Mouse (Mus musculus): ENCODE measurements around the gene Ddx46. TPM values are rescaled to one million over a fixed set of nuclear protein-coding genes. Genes with fewer than 3 reads are reported as not detected.
A peak's percentile ranks its signal among the peaks of the same experiment; 100 is the strongest.

Gene Ddx46
- total RNA-seq, 1 experiment from 2014 or later = 35.1 TPM

GRCm38 (mm10) chr13:55721516-55721915 lies 86.7 kb downstream of the Ddx46 start:
- no peak for DNase-seq

- no peak for DNase-seq
These were observed 87.2 kb downstream of the Ddx46 start for GRCm38 (mm10) chr13:55721995-55722394.

GRCm38 (mm10) chr13:55726598-55727119 lies 91.8 kb downstream of the Ddx46 start:
- DNase-seq = no peak

- peak; percentile 95 for DNase-seq
These were observed 92.5 kb downstream of the Ddx46 start, which contains the start of gene Pcbd2 for GRCm38 (mm10) chr13:55727120-55727838. TSS of gene Pcbd2 (plus strand) at chr13:55727368.

- peak; percentile 77 for DNase-seq
These were observed 93.0 kb downstream of the Ddx46 start for GRCm38 (mm10) chr13:55727839-55728238.

- DNase-seq = no peak
These were observed 95.9 kb downstream of the Ddx46 start for GRCm38 (mm10) chr13:55730716-55731115.

Other genes starting within 250 kb of the Ddx46 start
- 0.33 TPM in 1 of 2 replicates, not detected in the other for gene Slc34a1, start 236.8 kb upstream of the Ddx46 start, total RNA-seq (2021)
- gene Pfn3, start 219.8 kb upstream of the Ddx46 start, total RNA-seq (2021) = not detected in 2 replicates
- gene F12, start 208.2 kb upstream of the Ddx46 start, total RNA-seq (2021) = 4.3 and 60.0 TPM in 2 replicates
- gene Grk6, start 190.0 kb upstream of the Ddx46 start, total RNA-seq (2021) = 35.3 and 55.4 TPM in 2 replicates
- gene Prr7, start 170.8 kb upstream of the Ddx46 start, total RNA-seq (2021) = 3.1 and 6.0 TPM in 2 replicates
- 24.0 and 24.9 TPM in 2 replicates for gene Dbn1, start 146.9 kb upstream of the Ddx46 start, total RNA-seq (2021)
- 23.8 and 26.7 TPM in 2 replicates for gene Pdlim7, start 121.4 kb upstream of the Ddx46 start, total RNA-seq (2021)
- gene Dok3, start 105.7 kb upstream of the Ddx46 start, total RNA-seq (2021) = 3.4 and 11.6 TPM in 2 replicates
- gene Ddx41, start 98.4 kb upstream of the Ddx46 start, total RNA-seq (2021) = 38.4 and 46.0 TPM in 2 replicates
- gene Fam193b, start 63.9 kb upstream of the Ddx46 start, total RNA-seq (2021) = 42.5 and 50.2 TPM in 2 replicates
- 145 and 156 TPM in 2 replicates for gene Tmed9, start 61.3 kb upstream of the Ddx46 start, total RNA-seq (2021)
- gene B4galt7, start 35.1 kb upstream of the Ddx46 start, total RNA-seq (2021) = 11.6 and 15.4 TPM in 2 replicates
- 25.4 and 27.9 TPM in 2 replicates for gene Caml, start 12.0 kb upstream of the Ddx46 start, total RNA-seq (2021)
- gene B230219D22Rik, start 58.1 kb downstream of the Ddx46 start, total RNA-seq (2021) = 53.9 and 55.4 TPM in 2 replicates
- gene Txndc15, start 79.6 kb downstream of the Ddx46 start, total RNA-seq (2021) = 50.0 and 52.8 TPM in 2 replicates
- 62.1 and 72.6 TPM in 2 replicates for gene Pcbd2, start 92.3 kb downstream of the Ddx46 start, total RNA-seq (2021)
- 0.30 TPM in 1 of 2 replicates, not detected in the other for gene Catsper3, start 149.5 kb downstream of the Ddx46 start, total RNA-seq (2021)
- gene Pitx1, start 201.2 kb downstream of the Ddx46 start, total RNA-seq (2021) = not detected in 2 replicates